Mouse (Mus musculus) forebrain, embryonic 16.5 days (tissue): ENCODE data around the gene Hypk. TPM values are rescaled to one million over a fixed set of nuclear protein-coding genes. Genes with fewer than 3 reads are reported as not detected.

ENCODE experiments used
- ATAC-seq: fragments of 200-750 bp; cut with Nextera tagmentation; 2 replicates; pipeline ENCODE4 v1.8.0; 2017; ENCODE audit warnings: mild to moderate bottlenecking, moderate library complexity
- H3K27ac ChIP-seq: fragments of 300-500 bp; sonication (generic); 2 replicates; pipeline ENCODE4 v1.5.1; 2014; ENCODE audit warnings: low read length, control low read depth
- H3K27me3 ChIP-seq: fragments of 300-500 bp; sonication (generic); replicated peaks from 2 replicates; pipeline ENCODE4 v1.6.1; 2014; ENCODE audit warnings: low read length; ENCODE audit not compliant: control insufficient read depth, insufficient read depth
- H3K36me3 ChIP-seq: fragments of 300-500 bp; sonication (generic); 2 replicates; pipeline ENCODE4 v1.6.1; 2014; ENCODE audit not compliant: control insufficient read depth, insufficient read depth
- H3K4me1 ChIP-seq: fragments of 300-500 bp; sonication (generic); replicated peaks from 2 replicates; pipeline ENCODE4 v1.6.1; 2014; ENCODE audit warnings: low read length; ENCODE audit not compliant: control insufficient read depth, insufficient read depth
- H3K4me2 ChIP-seq: fragments of 300-500 bp; sonication (generic); 2 replicates; pipeline ENCODE4 v1.6.1; 2014; ENCODE audit warnings: mild to moderate bottlenecking, low read length, control low read depth
- H3K4me3 ChIP-seq: fragments of 300-500 bp; sonication (generic); replicated peaks from 2 replicates; pipeline ENCODE4 v1.5.1; 2014; ENCODE audit warnings: mild to moderate bottlenecking, low read length, control low read depth
- H3K9ac ChIP-seq: fragments of 300-500 bp; sonication (generic); replicated peaks from 2 replicates; pipeline ENCODE4 v1.6.1; 2014; ENCODE audit warnings: low read depth, low read length, control low read depth
- H3K9me3 ChIP-seq: fragments of 300-500 bp; sonication (generic); 2 replicates; pipeline ENCODE4 v1.6.1; 2016; ENCODE audit warnings: low read length; ENCODE audit not compliant: control insufficient read depth
- WGBS: fragments of 180-500 bp; shearing (Covaris S2); extraction: QIAGEN DNeasy Blood & Tissue Kit; methylation state at CpG from one replicate; pipeline ENCODE4 v1.1.7; 2014; 5-methylcytosine and 5-hydroxymethylcytosine counted together
- polyA plus RNA-seq: library from polyadenylated mRNA; unstranded; fragments of >200 nt; fragmentation: Nextera tagmentation; extraction: Ambion mirVana; gene quantifications from 2 replicates; pipeline ENCODE4 v1.2.1, GENCODE M21; 2015

Hypk gene
- 105 and 108 TPM in 2 replicates for polyA plus RNA-seq

DNA sequence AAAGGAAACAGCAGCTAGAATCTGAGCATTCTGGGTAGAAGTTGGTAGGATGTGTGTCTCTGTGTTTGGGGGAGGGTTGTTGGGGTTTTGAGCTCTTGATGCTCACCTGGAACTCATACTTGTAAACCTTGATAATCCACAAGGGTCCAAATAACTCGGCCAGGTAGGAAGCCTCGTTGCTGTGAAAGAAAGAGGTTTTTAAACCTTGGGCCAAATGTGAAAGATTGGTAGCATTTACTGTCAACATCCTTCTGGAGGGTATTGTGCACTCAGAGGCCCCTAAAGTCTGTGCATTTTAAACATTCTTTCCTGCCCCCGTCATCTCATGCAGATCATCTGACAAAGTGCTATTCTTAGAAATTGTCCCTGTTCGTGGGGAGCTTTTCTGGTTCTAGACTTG is at the start of gene Hypk:
Gene Hypk (plus strand): TSS at position 301 of the 400 bp plus-strand sequence.
- Histone ChIP-seq H3K4me2 (no peak within 1 kb of the TSS), H3K9me3 (no peaks in the 10 kb centered on the region), H3K27ac (no peak within 1 kb of the TSS), H3K4me1 (peaks cover 31% of the 10 kb centered on the region), H3K27me3 (no peaks in the 10 kb centered on the region), H3K9ac (no peak within 1 kb of the TSS), H3K36me3 (no peaks in the 10 kb centered on the region), H3K4me3 (no peak within 1 kb of the TSS)
- WGBS, result 75% methylated on average over 4 of the region's 4 CpGs
- no peak for ATAC-seq

DNA sequence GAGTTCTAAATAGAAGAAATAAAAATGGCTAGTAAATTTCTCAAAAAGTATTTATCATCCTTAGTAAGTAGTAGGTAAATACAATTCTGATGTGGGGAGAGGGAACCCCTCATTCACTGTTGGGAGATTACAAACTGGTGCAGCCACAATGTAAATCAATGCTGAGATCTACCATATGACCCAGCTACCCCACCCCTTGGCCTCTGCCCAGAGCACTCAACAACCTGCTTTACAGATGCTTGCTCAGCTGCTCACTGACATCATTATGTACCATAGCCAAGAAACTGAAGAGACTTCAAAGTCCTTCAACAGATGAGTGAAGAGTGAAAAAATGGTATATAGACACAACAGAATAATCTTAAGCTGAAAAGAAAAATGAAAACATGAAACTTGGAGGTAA is 49.8 kb upstream of the Hypk start:
- H3K27ac ChIP-seq, result no peak overlapping the region
- no peaks in the 10 kb centered on the region for H3K36me3 ChIP-seq
- ATAC-seq, result no peak
- no peaks in the 10 kb centered on the region for H3K9me3 ChIP-seq
- H3K27me3 ChIP-seq, result no peaks in the 10 kb centered on the region; the same call in 1 of the 2 replicates
- H3K4me1 ChIP-seq, result no peaks in the 10 kb centered on the region
- no peak overlapping the region for H3K4me3 ChIP-seq
- no peak overlapping the region for H3K9ac ChIP-seq
- no peak overlapping the region for H3K4me2 ChIP-seq

DNA sequence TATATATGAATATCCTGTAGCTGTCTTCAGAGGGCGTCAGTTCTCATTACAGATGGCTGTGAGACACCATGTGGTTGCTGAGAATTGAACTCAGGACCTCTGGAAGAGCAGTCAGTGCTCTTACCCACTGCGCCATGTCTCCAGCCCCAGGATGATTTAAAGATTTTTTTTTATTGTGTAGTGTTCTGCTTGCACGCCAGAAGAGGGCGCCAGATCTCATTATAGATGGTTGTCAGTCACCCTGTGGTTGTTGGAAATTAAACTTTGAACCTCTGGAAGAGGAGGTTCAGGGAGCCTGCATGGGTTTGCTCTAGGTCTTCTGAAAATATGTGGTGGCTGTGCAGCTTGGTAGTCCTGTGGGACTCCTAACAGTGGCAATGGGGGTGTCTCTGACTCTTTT is 44.9 kb upstream of the Hypk start:
- Histone ChIP-seq H3K27me3 (no peaks in the 10 kb centered on the region), H3K27ac (no peak overlapping the region), H3K4me3 (no peak overlapping the region), H3K4me1 (peaks cover 8% of the 10 kb centered on the region; the same call in 1 of the 2 replicates), H3K4me2 (no peak overlapping the region), H3K9me3 (no peaks in the 10 kb centered on the region), H3K9ac (no peak overlapping the region), H3K36me3 (no peaks in the 10 kb centered on the region)
- ATAC-seq, result no peak
- WGBS, result 33% methylated on average over 4 of the region's 4 CpGs

DNA sequence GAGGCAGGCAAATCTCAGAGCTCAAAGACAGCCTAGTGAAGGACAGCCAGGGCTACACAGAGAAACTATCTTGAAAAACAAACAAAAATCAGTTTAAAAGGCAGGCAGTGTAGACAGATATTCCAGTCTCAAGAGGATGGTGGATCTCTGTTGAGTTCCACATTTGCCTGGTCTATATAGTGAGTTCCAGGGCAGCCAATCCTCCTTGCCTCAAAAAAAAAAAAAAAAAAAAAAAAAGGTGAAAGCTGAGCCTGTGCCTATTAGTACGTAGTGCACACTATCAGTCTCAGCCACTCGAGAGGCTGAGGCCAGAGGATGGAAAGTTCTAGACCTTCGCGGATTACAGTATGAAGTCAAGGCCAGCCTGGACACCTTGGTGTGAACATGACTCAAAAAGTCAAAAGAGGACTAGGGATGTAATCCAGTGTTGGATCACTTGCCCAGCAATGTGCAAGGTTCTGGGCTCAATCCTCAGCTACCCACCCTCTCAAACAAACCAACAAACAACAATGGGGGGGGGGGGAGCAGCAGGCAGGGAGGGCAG is 40.2 kb upstream of the Hypk start:
- WGBS, result 13% methylated on average over 4 of the region's 4 CpGs
- H3K36me3 ChIP-seq, result no peaks in the 10 kb centered on the region; the same call in 1 of the 2 replicates
- peak overlapping the region; percentile 98 for H3K27ac ChIP-seq
- peaks cover 25% of the 10 kb centered on the region for H3K4me1 ChIP-seq
- no peaks in the 10 kb centered on the region for H3K9me3 ChIP-seq
- H3K27me3 ChIP-seq, result no peaks in the 10 kb centered on the region
- H3K9ac ChIP-seq, result peak overlapping the region; percentile 92
- peak overlapping the region; percentile 74 for H3K4me3 ChIP-seq
- peak overlapping the region; percentile 51 for H3K4me2 ChIP-seq
- no peak for ATAC-seq

DNA sequence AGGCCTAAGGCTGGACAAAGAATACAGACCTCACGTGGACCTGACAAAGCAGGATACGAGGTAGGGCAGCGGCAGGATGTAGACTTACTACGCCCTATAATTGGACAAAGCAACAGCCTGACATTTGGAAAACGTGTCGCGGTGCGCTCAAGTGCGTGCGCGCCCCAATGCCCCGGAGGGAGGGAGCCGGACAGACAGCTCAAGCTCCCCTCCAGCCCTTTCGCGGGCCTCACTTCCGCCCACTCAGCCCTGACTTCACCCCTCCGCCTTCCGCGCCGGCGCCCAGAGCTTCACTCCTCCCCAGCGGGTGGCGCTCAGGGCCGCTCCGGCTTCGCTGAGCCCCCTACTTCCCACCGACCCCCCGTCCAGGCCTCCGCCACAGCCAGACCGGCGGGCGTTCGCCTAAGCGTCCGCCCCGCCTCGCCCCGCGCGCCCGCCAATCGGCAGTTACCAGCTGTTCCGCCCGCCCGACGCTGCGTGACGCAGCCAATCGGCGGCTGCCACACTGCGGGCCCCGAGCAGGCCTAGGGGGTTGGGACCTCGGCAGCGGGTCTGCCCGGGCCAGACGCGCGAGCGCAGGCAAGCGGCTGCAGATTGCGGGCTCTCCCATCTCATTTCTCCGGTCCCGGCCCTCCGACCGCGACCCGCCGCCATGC is 39.6 kb upstream of the Hypk start, which contains the start of the genes Pdia3 and Catsper2:
Gene Pdia3 (plus strand): TSS at position 389 of the 656 bp plus-strand sequence.
Gene Catsper2 (minus strand): TSS at position 406 of the 656 bp plus-strand sequence.
- H3K27me3 ChIP-seq, result no peaks in the 10 kb centered on the region
- H3K9ac ChIP-seq, result peak within 1 kb of the TSS; percentile 92
- H3K4me3 ChIP-seq, result peak within 1 kb of the TSS; percentile 74
- peak within 1 kb of the TSS; percentile 60 for H3K4me2 ChIP-seq
- under 1% methylated on average over 68 of the region's 68 CpGs for WGBS
- no peaks in the 10 kb centered on the region; the same call in 1 of the 2 replicates for H3K36me3 ChIP-seq
- no peaks in the 10 kb centered on the region for H3K9me3 ChIP-seq
- ATAC-seq, result peak; percentile 99
- H3K4me1 ChIP-seq, result peaks cover 25% of the 10 kb centered on the region
- peak within 1 kb of the TSS; percentile 98 for H3K27ac ChIP-seq

DNA sequence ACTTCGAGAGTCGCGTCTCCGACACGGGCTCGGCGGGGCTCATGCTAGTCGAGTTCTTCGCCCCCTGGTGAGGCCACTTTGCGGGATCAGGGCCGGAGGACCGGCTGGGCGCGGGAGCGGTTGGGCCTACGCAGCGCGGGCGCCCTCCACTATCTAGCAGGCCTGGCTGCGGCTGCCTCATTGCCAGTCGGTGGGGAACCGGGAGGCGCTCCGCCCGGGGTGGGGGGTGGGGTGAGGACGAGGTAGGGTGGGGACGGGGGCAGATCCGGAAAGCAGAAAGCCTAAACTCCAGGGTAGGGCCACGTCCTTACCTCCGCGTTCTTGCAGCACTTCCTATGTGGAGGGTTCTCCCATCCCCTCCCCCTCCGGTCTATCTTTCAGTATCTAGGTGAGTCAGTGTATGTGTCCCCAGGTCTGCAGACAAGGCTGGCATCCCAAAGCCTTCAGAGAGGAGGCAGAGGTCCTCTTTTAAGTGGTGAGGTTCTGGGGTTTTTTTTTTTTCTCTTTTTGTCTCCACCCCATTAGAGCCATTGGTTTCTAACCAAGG is 38.9 kb upstream of the Hypk start:
- ATAC-seq, result peak; percentile 48
- Histone ChIP-seq H3K4me2 (peak overlapping the region; percentile 60), H3K36me3 (no peaks in the 10 kb centered on the region; the same call in 1 of the 2 replicates), H3K4me3 (peak overlapping the region; percentile 74), H3K9me3 (no peaks in the 10 kb centered on the region), H3K4me1 (peaks cover 25% of the 10 kb centered on the region), H3K27me3 (no peaks in the 10 kb centered on the region), H3K27ac (peak overlapping the region; percentile 98), H3K9ac (peak overlapping the region; percentile 85)
- WGBS, result 0% methylated on average over 31 of the region's 32 CpGs

DNA sequence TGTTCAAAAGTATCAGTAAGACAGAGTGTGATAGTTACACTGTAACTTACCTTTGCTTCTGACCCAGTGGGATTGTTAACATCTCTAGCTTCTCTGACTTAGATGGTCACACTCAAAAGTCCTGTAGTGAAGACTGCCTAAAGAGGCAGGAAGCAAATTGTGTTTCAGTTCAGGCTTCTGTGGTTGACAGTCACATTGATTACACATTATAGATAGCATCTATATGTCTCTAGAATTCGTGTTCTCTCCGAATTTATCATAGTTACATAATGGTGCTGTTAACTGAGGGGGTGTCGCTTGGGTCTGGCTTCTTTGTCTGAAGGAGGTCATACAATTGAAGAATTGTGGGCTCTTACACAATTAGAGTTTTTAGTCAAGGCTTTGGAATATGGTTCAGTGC is 38.0 kb upstream of the Hypk start:
- Histone ChIP-seq H3K9ac (peak overlapping the region; percentile 85; the same call in 1 of the 2 replicates), H3K36me3 (no peaks in the 10 kb centered on the region; the same call in 1 of the 2 replicates), H3K4me2 (peak overlapping the region; percentile 60), H3K27ac (no peak overlapping the region), H3K9me3 (no peaks in the 10 kb centered on the region), H3K4me1 (peaks cover 25% of the 10 kb centered on the region), H3K4me3 (peak overlapping the region; percentile 74), H3K27me3 (no peaks in the 10 kb centered on the region)
- ATAC-seq, result no peak
- 55% methylated on average over 3 of the region's 3 CpGs for WGBS

DNA sequence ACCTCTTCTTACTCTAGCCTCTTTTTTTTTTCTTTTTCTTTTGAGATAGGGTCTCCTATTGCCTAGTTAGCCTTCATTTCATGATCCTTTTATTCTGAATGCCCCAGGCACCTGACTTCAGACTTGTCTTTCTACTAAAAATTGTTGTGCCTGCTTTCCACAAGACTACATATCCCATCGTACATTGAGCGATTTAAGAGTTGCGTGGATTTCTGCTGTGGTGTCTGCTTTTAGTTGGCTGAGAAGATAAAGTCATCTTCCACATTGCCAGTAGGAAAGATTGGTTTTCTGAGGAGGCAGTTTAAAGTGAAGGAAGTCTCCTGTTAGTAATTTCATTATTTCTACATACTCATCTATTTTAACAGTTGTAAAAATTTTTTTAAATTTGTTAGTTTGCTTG is 37.5 kb upstream of the Hypk start:
- Histone ChIP-seq H3K9ac (no peak overlapping the region), H3K9me3 (no peaks in the 10 kb centered on the region), H3K27me3 (no peaks in the 10 kb centered on the region), H3K4me3 (peak overlapping the region; percentile 74; the same call in 1 of the 2 replicates), H3K27ac (no peak overlapping the region), H3K36me3 (no peaks in the 10 kb centered on the region; the same call in 1 of the 2 replicates), H3K4me2 (peak overlapping the region; percentile 60), H3K4me1 (peaks cover 25% of the 10 kb centered on the region)
- WGBS, result 75% methylated on average over 3 of the region's 3 CpGs
- no peak for ATAC-seq

DNA sequence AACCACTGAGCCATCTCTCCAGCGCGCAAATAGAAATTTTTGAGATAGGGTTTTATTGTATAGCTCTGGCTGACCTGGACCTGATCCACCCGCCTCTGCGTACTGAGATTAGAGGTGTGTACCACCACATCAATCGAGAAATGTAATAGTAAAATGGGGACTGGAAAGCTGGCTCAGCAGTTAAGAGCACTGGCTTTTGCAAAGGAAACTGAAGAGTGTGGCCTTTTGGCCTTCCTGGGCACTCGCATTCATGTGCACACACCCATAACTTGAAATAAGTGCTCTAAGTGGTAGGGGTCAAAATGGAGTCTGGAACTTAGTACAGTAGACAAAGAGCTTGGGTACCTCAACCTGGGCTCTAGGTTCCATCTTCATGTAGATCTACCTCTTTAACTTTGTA is 36.7 kb upstream of the Hypk start:
- H3K4me1 ChIP-seq, result peaks cover 25% of the 10 kb centered on the region
- 93% methylated on average over 6 of the region's 6 CpGs for WGBS
- H3K4me3 ChIP-seq, result no peak overlapping the region
- no peak overlapping the region for H3K4me2 ChIP-seq
- no peaks in the 10 kb centered on the region for H3K9me3 ChIP-seq
- no peak for ATAC-seq
- H3K36me3 ChIP-seq, result no peaks in the 10 kb centered on the region; the same call in 1 of the 2 replicates
- no peak overlapping the region for H3K27ac ChIP-seq
- H3K9ac ChIP-seq, result no peak overlapping the region
- no peaks in the 10 kb centered on the region for H3K27me3 ChIP-seq
